Mouse (Mus musculus): ENCODE results near the gene Ccdc12. TPM values are rescaled to one million over a fixed set of nuclear protein-coding genes. Genes with fewer than 3 reads are reported as not detected.
A peak's percentile ranks its signal among the peaks of the same experiment; 100 is the strongest.

Gene Ccdc12
- polyA plus RNA-seq, 1 experiment from 2014 or later = 134 TPM

- WGBS = 80% methylated on average over 12 of the region's 12 CpGs
- H3K9me3 ChIP-seq (ENCODE audit: control insufficient read depth, low read length) = no peaks in the 10 kb centered on the region
- H3K4me3 ChIP-seq (ENCODE audit: low read depth, low read length) = no peak overlapping the region
- no peak overlapping the region for H3K27ac ChIP-seq (ENCODE audit: low read depth, low read length)
- H3K4me1 ChIP-seq (ENCODE audit: control insufficient read depth, insufficient read depth, low read length) = no peaks in the 10 kb centered on the region
- H3K36me3 ChIP-seq (ENCODE audit: control insufficient read depth, insufficient read depth, low read length) = no peaks in the 10 kb centered on the region; the same call in 1 of the 2 replicates
- DNase-seq (ENCODE audit: low spot score) (no peak), ATAC-seq (ENCODE audit: insufficient read depth, low FRiP score, low TSS enrichment) (no peak)
- no peak overlapping the region for H3K9ac ChIP-seq (ENCODE audit: low read length)
- no peak overlapping the region for H3K4me2 ChIP-seq (ENCODE audit: low read depth)
- H3K27me3 ChIP-seq (ENCODE audit: control insufficient read depth, insufficient read depth, low read length) = no peaks in the 10 kb centered on the region
Observed at GRCm38 (mm10) chr9:110701114-110702032, 45.1 kb downstream of the Ccdc12 start.

GRCm38 (mm10) chr9:110702848-110703247, 46.5 kb downstream of the Ccdc12 start:
- 96% methylated on average over 1 of the region's 1 CpGs for WGBS
- ATAC-seq (ENCODE audit: insufficient read depth, low FRiP score, low TSS enrichment) = no peak

DNA sequence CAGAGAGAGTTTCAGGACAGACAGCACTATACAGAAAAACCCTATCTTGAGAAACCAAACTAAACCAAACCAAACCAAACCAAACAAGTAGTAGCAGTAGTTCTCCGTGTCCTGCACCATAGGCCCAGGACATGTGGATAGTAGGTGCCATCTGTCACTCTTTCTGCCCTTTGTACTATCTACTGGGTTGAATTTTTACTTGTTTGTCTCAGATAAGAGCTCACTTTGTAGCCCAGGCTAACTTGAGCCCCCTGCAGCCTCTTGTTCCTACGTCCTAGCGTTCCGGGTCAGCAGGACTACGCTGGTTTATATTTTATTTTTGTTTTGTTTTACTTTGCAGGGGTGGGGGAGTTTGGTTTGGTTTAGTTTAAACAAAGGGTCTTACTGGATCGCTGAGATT, 47.6 kb downstream of the Ccdc12 start:
- DNase-seq (ENCODE audit: low spot score) = no peak
- Histone ChIP-seq H3K9ac (ENCODE audit: low read length) (no peak overlapping the region), H3K27ac (ENCODE audit: low read depth, low read length) (no peak overlapping the region), H3K9me3 (ENCODE audit: control insufficient read depth, low read length) (no peaks in the 10 kb centered on the region), H3K4me2 (ENCODE audit: low read depth) (no peak overlapping the region), H3K4me1 (ENCODE audit: control insufficient read depth, insufficient read depth, low read length) (no peaks in the 10 kb centered on the region), H3K36me3 (ENCODE audit: control insufficient read depth, insufficient read depth, low read length) (no peaks in the 10 kb centered on the region; the same call in 1 of the 2 replicates), H3K4me3 (ENCODE audit: low read depth, low read length) (no peak overlapping the region), H3K27me3 (ENCODE audit: control insufficient read depth, insufficient read depth, low read length) (no peaks in the 10 kb centered on the region)
- WGBS = 87% methylated on average over 6 of the region's 6 CpGs
- ATAC-seq (ENCODE audit: insufficient read depth, low FRiP score, low TSS enrichment) = no peak

More at GRCm38 (mm10) chr9:110702848-110703247, 46.5 kb downstream of the Ccdc12 start:
- Histone ChIP-seq H3K9ac (ENCODE audit: low read length) (no peak overlapping the region), H3K27me3 (ENCODE audit: control insufficient read depth, insufficient read depth, low read length) (no peaks in the 10 kb centered on the region), H3K9me3 (ENCODE audit: control insufficient read depth, low read length) (no peaks in the 10 kb centered on the region), H3K4me1 (ENCODE audit: control insufficient read depth, insufficient read depth, low read length) (no peaks in the 10 kb centered on the region), H3K27ac (ENCODE audit: low read depth, low read length) (no peak overlapping the region), H3K4me3 (ENCODE audit: low read depth, low read length) (no peak overlapping the region), H3K36me3 (ENCODE audit: control insufficient read depth, insufficient read depth, low read length) (no peaks in the 10 kb centered on the region; the same call in 1 of the 2 replicates), H3K4me2 (ENCODE audit: low read depth) (no peak overlapping the region)
- no peak for DNase-seq (ENCODE audit: low spot score)

GRCm38 (mm10) chr9:110706784-110707183, 50.5 kb downstream of the Ccdc12 start:
- DNase-seq (ENCODE audit: low spot score) (no peak), ATAC-seq (ENCODE audit: insufficient read depth, low FRiP score, low TSS enrichment) (no peak)
- no peaks in the 10 kb centered on the region for H3K27me3 ChIP-seq (ENCODE audit: control insufficient read depth, insufficient read depth, low read length)
- no peak overlapping the region for H3K4me2 ChIP-seq (ENCODE audit: low read depth)
- no peaks in the 10 kb centered on the region; the same call in 1 of the 2 replicates for H3K36me3 ChIP-seq (ENCODE audit: control insufficient read depth, insufficient read depth, low read length)
- 87% methylated on average over 5 of the region's 5 CpGs for WGBS
- H3K27ac ChIP-seq (ENCODE audit: low read depth, low read length) = no peak overlapping the region
- H3K9me3 ChIP-seq (ENCODE audit: control insufficient read depth, low read length) = no peaks in the 10 kb centered on the region
- H3K9ac ChIP-seq (ENCODE audit: low read length) = no peak overlapping the region
- H3K4me1 ChIP-seq (ENCODE audit: control insufficient read depth, insufficient read depth, low read length) = no peaks in the 10 kb centered on the region
- H3K4me3 ChIP-seq (ENCODE audit: low read depth, low read length) = no peak overlapping the region

- no peak overlapping the region for H3K4me2 ChIP-seq (ENCODE audit: low read depth)
- no peaks in the 10 kb centered on the region for H3K4me1 ChIP-seq (ENCODE audit: control insufficient read depth, insufficient read depth, low read length)
- H3K9ac ChIP-seq (ENCODE audit: low read length) = no peak overlapping the region
- H3K4me3 ChIP-seq (ENCODE audit: low read depth, low read length) = no peak overlapping the region
- H3K27me3 ChIP-seq (ENCODE audit: control insufficient read depth, insufficient read depth, low read length) = no peaks in the 10 kb centered on the region
- ATAC-seq (ENCODE audit: insufficient read depth, low FRiP score, low TSS enrichment) (peak; percentile 48; the same call in 1 of the 2 replicates), DNase-seq (ENCODE audit: low spot score) (peak; percentile 75)
- H3K36me3 ChIP-seq (ENCODE audit: control insufficient read depth, insufficient read depth, low read length) = no peaks in the 10 kb centered on the region; the same call in 1 of the 2 replicates
- H3K9me3 ChIP-seq (ENCODE audit: control insufficient read depth, low read length) = no peaks in the 10 kb centered on the region
- H3K27ac ChIP-seq (ENCODE audit: low read depth, low read length) = no peak overlapping the region
- 50% methylated on average over 5 of the region's 5 CpGs for WGBS
Observed at GRCm38 (mm10) chr9:110709640-110710258, 53.4 kb downstream of the Ccdc12 start.

DNA sequence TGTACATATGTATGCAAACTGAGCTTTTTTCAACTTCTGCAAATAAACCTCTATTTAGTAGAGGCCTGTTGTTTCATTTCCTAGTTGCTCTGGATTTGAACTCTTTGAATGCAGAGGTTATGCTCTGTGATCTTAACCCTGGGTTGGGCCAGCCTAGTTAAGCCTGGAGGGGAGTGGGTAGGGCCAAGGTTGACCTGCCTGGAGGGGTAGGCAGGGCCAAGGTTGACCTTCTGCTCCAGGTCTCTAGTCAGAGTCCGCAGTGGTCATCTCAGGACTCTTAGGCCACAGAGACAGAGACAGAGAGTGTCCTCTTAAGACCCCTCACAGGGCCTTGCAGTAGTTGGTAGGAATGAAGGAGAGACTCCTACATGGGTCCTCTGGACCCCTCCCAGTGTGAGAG, 55.2 kb downstream of the Ccdc12 start:
- no peak overlapping the region for H3K27ac ChIP-seq (ENCODE audit: low read depth, low read length)
- no peak overlapping the region for H3K4me2 ChIP-seq (ENCODE audit: low read depth)
- WGBS = 100% methylated on average over 1 of the region's 1 CpGs
- H3K9ac ChIP-seq (ENCODE audit: low read length) = no peak overlapping the region
- no peaks in the 10 kb centered on the region for H3K27me3 ChIP-seq (ENCODE audit: control insufficient read depth, insufficient read depth, low read length)
- no peaks in the 10 kb centered on the region for H3K4me1 ChIP-seq (ENCODE audit: control insufficient read depth, insufficient read depth, low read length)
- ATAC-seq (ENCODE audit: insufficient read depth, low FRiP score, low TSS enrichment) = no peak
- H3K9me3 ChIP-seq (ENCODE audit: control insufficient read depth, low read length) = no peaks in the 10 kb centered on the region
- H3K36me3 ChIP-seq (ENCODE audit: control insufficient read depth, insufficient read depth, low read length) = no peaks in the 10 kb centered on the region
- H3K4me3 ChIP-seq (ENCODE audit: low read depth, low read length) = no peak overlapping the region
- no peak for DNase-seq (ENCODE audit: low spot score)

DNA sequence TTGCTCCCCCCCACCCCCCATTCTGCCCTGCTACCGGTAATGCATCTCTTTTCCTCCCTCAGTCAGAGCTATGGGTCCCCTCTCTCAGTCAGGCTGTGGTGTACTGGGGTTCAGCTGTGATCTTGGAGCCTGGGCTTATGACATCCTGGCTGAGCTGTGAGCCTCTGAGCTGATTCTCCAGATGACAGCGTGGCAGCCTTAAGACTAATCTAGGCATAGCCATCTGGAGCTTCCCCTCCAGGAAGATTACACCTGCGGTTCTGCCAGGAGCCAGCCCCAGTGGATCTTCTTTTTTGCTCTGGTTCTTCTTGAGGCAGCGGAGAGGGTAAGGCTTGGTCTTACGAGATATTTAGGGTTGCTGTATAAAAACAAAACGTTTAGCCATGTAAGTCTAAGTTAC, 55.7 kb downstream of the Ccdc12 start:
- no peak for DNase-seq (ENCODE audit: low spot score)
- Histone ChIP-seq H3K4me1 (ENCODE audit: control insufficient read depth, insufficient read depth, low read length) (no peaks in the 10 kb centered on the region), H3K27ac (ENCODE audit: low read depth, low read length) (no peak overlapping the region), H3K4me2 (ENCODE audit: low read depth) (no peak overlapping the region), H3K4me3 (ENCODE audit: low read depth, low read length) (no peak overlapping the region), H3K9me3 (ENCODE audit: control insufficient read depth, low read length) (no peaks in the 10 kb centered on the region), H3K9ac (ENCODE audit: low read length) (no peak overlapping the region), H3K27me3 (ENCODE audit: control insufficient read depth, insufficient read depth, low read length) (no peaks in the 10 kb centered on the region), H3K36me3 (ENCODE audit: control insufficient read depth, insufficient read depth, low read length) (no peaks in the 10 kb centered on the region)
- WGBS = 96% methylated on average over 6 of the region's 6 CpGs
- no peak for ATAC-seq (ENCODE audit: insufficient read depth, low FRiP score, low TSS enrichment)

GRCm38 (mm10) chr9:110712545-110712944, 56.2 kb downstream of the Ccdc12 start:
- Histone ChIP-seq H3K36me3 (ENCODE audit: control insufficient read depth, insufficient read depth, low read length) (no peaks in the 10 kb centered on the region), H3K9me3 (ENCODE audit: control insufficient read depth, low read length) (no peaks in the 10 kb centered on the region), H3K27me3 (ENCODE audit: control insufficient read depth, insufficient read depth, low read length) (no peaks in the 10 kb centered on the region), H3K4me3 (ENCODE audit: low read depth, low read length) (no peak overlapping the region), H3K9ac (ENCODE audit: low read length) (no peak overlapping the region), H3K4me2 (ENCODE audit: low read depth) (no peak overlapping the region), H3K27ac (ENCODE audit: low read depth, low read length) (no peak overlapping the region), H3K4me1 (ENCODE audit: control insufficient read depth, insufficient read depth, low read length) (no peaks in the 10 kb centered on the region)
- DNase-seq (ENCODE audit: low spot score) (no peak), ATAC-seq (ENCODE audit: insufficient read depth, low FRiP score, low TSS enrichment) (no peak)
- 89% methylated on average over 4 of the region's 4 CpGs for WGBS

Measured in neural tube, embryonic 11.5 days (tissue).